Mouse (Mus musculus): ENCODE data around the gene Thsd7b. TPM values are rescaled to one million over a fixed set of nuclear protein-coding genes. Genes with fewer than 3 reads are reported as not detected.

Gene Thsd7b
- polyA plus RNA-seq, 1 experiment from 2014 or later = 0.45 TPM

GRCm38 (mm10) chr1:129543169-129543568, 270.1 kb downstream of the Thsd7b start:
- H3K36me3 ChIP-seq (ENCODE audit: control insufficient read depth, insufficient read depth, low read length) = no peaks in the 10 kb centered on the region
- 78% methylated on average over 3 of the region's 3 CpGs for WGBS

GRCm38 (mm10) chr1:129558054-129558453, 285.0 kb downstream of the Thsd7b start:
- Histone ChIP-seq H3K9ac (ENCODE audit: low read depth, low read length) (no peak overlapping the region), H3K27ac (ENCODE audit: low read length) (no peak overlapping the region), H3K27me3 (replicated peaks; ENCODE audit: control insufficient read depth, insufficient read depth, low read length) (no peaks in the 10 kb centered on the region), H3K4me2 (ENCODE audit: low read depth, low read length) (no peak overlapping the region), H3K9me3 (ENCODE audit: control insufficient read depth, low read length) (no peaks in the 10 kb centered on the region), H3K36me3 (ENCODE audit: control insufficient read depth, insufficient read depth, low read length) (no peaks in the 10 kb centered on the region), H3K4me3 (ENCODE audit: low read length) (no peak overlapping the region), H3K4me1 (ENCODE audit: control insufficient read depth, insufficient read depth, low read length) (no peaks in the 10 kb centered on the region)
- 83% methylated on average over 4 of the region's 4 CpGs for WGBS
- no peak for ATAC-seq

More at GRCm38 (mm10) chr1:129543169-129543568, 270.1 kb downstream of the Thsd7b start:
- Histone ChIP-seq H3K9me3 (ENCODE audit: control insufficient read depth, low read length) (no peaks in the 10 kb centered on the region), H3K4me1 (ENCODE audit: control insufficient read depth, insufficient read depth, low read length) (no peaks in the 10 kb centered on the region), H3K27me3 (replicated peaks; ENCODE audit: control insufficient read depth, insufficient read depth, low read length) (no peaks in the 10 kb centered on the region), H3K4me2 (ENCODE audit: low read depth, low read length) (no peak overlapping the region), H3K4me3 (ENCODE audit: low read length) (no peak overlapping the region), H3K9ac (ENCODE audit: low read depth, low read length) (no peak overlapping the region), H3K27ac (ENCODE audit: low read length) (no peak overlapping the region)
- ATAC-seq = no peak

DNA sequence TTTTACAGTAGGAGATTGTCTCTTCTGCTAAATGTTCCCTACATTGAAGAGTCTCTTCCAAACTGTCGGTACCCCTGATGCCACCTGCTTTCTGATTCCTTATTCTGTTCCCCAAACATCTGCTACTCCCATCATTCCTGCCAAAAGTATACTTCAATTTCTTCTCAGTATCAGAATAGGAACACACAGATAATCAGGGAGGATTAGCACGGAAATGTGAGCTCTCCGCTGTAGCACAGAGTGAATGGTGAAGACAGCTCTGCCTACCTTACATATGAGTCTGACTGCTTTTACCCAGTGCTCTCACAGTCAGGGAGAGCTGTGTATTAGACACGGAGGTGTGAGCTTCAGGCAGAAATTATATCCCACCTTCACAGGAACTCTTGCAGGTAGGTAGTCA, 286.0 kb downstream of the Thsd7b start:
- no peaks in the 10 kb centered on the region for H3K9me3 ChIP-seq (ENCODE audit: control insufficient read depth, low read length)
- ATAC-seq = no peak
- H3K36me3 ChIP-seq (ENCODE audit: control insufficient read depth, insufficient read depth, low read length) = no peaks in the 10 kb centered on the region
- H3K9ac ChIP-seq (ENCODE audit: low read depth, low read length) = no peak overlapping the region
- 90% methylated on average over 4 of the region's 4 CpGs for WGBS
- no peak overlapping the region for H3K27ac ChIP-seq (ENCODE audit: low read length)
- H3K4me3 ChIP-seq (ENCODE audit: low read length) = no peak overlapping the region
- H3K4me1 ChIP-seq (ENCODE audit: control insufficient read depth, insufficient read depth, low read length) = no peaks in the 10 kb centered on the region
- H3K27me3 ChIP-seq (replicated peaks; ENCODE audit: control insufficient read depth, insufficient read depth, low read length) = no peaks in the 10 kb centered on the region
- no peak overlapping the region for H3K4me2 ChIP-seq (ENCODE audit: low read depth, low read length)

- no peaks in the 10 kb centered on the region for H3K9me3 ChIP-seq (ENCODE audit: control insufficient read depth, low read length)
- no peaks in the 10 kb centered on the region for H3K4me1 ChIP-seq (ENCODE audit: control insufficient read depth, insufficient read depth, low read length)
- no peak overlapping the region for H3K4me3 ChIP-seq (ENCODE audit: low read length)
- no peak overlapping the region for H3K27ac ChIP-seq (ENCODE audit: low read length)
- H3K4me2 ChIP-seq (ENCODE audit: low read depth, low read length) = no peak overlapping the region
- H3K36me3 ChIP-seq (ENCODE audit: control insufficient read depth, insufficient read depth, low read length) = no peaks in the 10 kb centered on the region
- H3K27me3 ChIP-seq (replicated peaks; ENCODE audit: control insufficient read depth, insufficient read depth, low read length) = no peaks in the 10 kb centered on the region
- no peak for ATAC-seq
- H3K9ac ChIP-seq (ENCODE audit: low read depth, low read length) = no peak overlapping the region
- WGBS = 57% methylated on average over 3 of the region's 3 CpGs
Observed at GRCm38 (mm10) chr1:129559812-129560211, 286.7 kb downstream of the Thsd7b start.

DNA sequence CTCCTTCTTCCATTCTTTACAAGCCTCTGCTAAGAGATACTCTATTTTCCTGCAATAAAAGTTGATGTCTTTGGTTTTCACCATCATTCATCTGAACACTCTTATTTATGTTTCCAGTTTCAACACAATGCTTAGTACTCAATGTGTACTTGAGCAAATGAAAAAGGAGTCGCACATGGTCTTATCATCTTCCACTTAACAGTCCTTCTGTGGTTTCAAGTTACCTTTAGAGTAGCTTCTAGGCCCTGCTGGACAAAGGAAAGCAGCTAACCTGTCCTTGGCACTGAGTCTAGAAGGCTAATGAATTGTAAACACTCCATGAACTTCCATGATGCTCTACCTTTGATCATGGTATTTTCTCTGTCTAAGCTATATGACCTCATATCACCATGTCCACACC, 289.6 kb downstream of the Thsd7b start:
- 75% methylated on average over 1 of the region's 1 CpGs for WGBS
- ATAC-seq = no peak
- H3K36me3 ChIP-seq (ENCODE audit: control insufficient read depth, insufficient read depth, low read length) = no peaks in the 10 kb centered on the region

GRCm38 (mm10) chr1:129570522-129570921, 297.4 kb downstream of the Thsd7b start:
- Histone ChIP-seq H3K4me2 (ENCODE audit: low read depth, low read length) (no peak overlapping the region), H3K4me1 (ENCODE audit: control insufficient read depth, insufficient read depth, low read length) (no peaks in the 10 kb centered on the region), H3K27me3 (replicated peaks; ENCODE audit: control insufficient read depth, insufficient read depth, low read length) (no peaks in the 10 kb centered on the region), H3K4me3 (ENCODE audit: low read length) (no peak overlapping the region), H3K9ac (ENCODE audit: low read depth, low read length) (no peak overlapping the region), H3K36me3 (ENCODE audit: control insufficient read depth, insufficient read depth, low read length) (no peaks in the 10 kb centered on the region), H3K9me3 (ENCODE audit: control insufficient read depth, low read length) (no peaks in the 10 kb centered on the region), H3K27ac (ENCODE audit: low read length) (no peak overlapping the region)
- no peak for ATAC-seq
- 65% methylated on average over 3 of the region's 3 CpGs for WGBS

More for the DNA sequence above, 289.6 kb downstream of the Thsd7b start:
- Histone ChIP-seq H3K4me1 (ENCODE audit: control insufficient read depth, insufficient read depth, low read length) (no peaks in the 10 kb centered on the region), H3K27ac (ENCODE audit: low read length) (no peak overlapping the region), H3K27me3 (replicated peaks; ENCODE audit: control insufficient read depth, insufficient read depth, low read length) (no peaks in the 10 kb centered on the region), H3K9ac (ENCODE audit: low read depth, low read length) (no peak overlapping the region), H3K9me3 (ENCODE audit: control insufficient read depth, low read length) (no peaks in the 10 kb centered on the region), H3K4me2 (ENCODE audit: low read depth, low read length) (no peak overlapping the region), H3K4me3 (ENCODE audit: low read length) (no peak overlapping the region)

GRCm38 (mm10) chr1:129579955-129580354, 306.9 kb downstream of the Thsd7b start:
- Histone ChIP-seq H3K4me3 (ENCODE audit: low read length) (no peak overlapping the region), H3K27ac (ENCODE audit: low read length) (no peak overlapping the region), H3K27me3 (replicated peaks; ENCODE audit: control insufficient read depth, insufficient read depth, low read length) (no peaks in the 10 kb centered on the region), H3K4me1 (ENCODE audit: control insufficient read depth, insufficient read depth, low read length) (no peaks in the 10 kb centered on the region), H3K36me3 (ENCODE audit: control insufficient read depth, insufficient read depth, low read length) (no peaks in the 10 kb centered on the region), H3K9me3 (ENCODE audit: control insufficient read depth, low read length) (no peaks in the 10 kb centered on the region), H3K9ac (ENCODE audit: low read depth, low read length) (no peak overlapping the region), H3K4me2 (ENCODE audit: low read depth, low read length) (no peak overlapping the region)
- no peak for ATAC-seq
- WGBS = 70% methylated on average over 4 of the region's 4 CpGs

- H3K27me3 ChIP-seq (replicated peaks; ENCODE audit: control insufficient read depth, insufficient read depth, low read length) = no peaks in the 10 kb centered on the region
- no peak overlapping the region for H3K9ac ChIP-seq (ENCODE audit: low read depth, low read length)
- no peak overlapping the region for H3K4me2 ChIP-seq (ENCODE audit: low read depth, low read length)
- H3K27ac ChIP-seq (ENCODE audit: low read length) = no peak overlapping the region
- no peak for ATAC-seq
- H3K4me3 ChIP-seq (ENCODE audit: low read length) = no peak overlapping the region
- H3K9me3 ChIP-seq (ENCODE audit: control insufficient read depth, low read length) = no peaks in the 10 kb centered on the region
- H3K4me1 ChIP-seq (ENCODE audit: control insufficient read depth, insufficient read depth, low read length) = no peaks in the 10 kb centered on the region
- WGBS = 43% methylated on average over 6 of the region's 6 CpGs
- no peaks in the 10 kb centered on the region for H3K36me3 ChIP-seq (ENCODE audit: control insufficient read depth, insufficient read depth, low read length)
Observed at GRCm38 (mm10) chr1:129586635-129587034, 313.5 kb downstream of the Thsd7b start.

GRCm38 (mm10) chr1:129589366-129590002, 316.4 kb downstream of the Thsd7b start:
- no peak for ATAC-seq
- Histone ChIP-seq H3K9ac (ENCODE audit: low read depth, low read length) (no peak overlapping the region), H3K4me3 (ENCODE audit: low read length) (no peak overlapping the region), H3K27ac (ENCODE audit: low read length) (no peak overlapping the region), H3K27me3 (replicated peaks; ENCODE audit: control insufficient read depth, insufficient read depth, low read length) (no peaks in the 10 kb centered on the region), H3K9me3 (ENCODE audit: control insufficient read depth, low read length) (no peaks in the 10 kb centered on the region), H3K4me1 (ENCODE audit: control insufficient read depth, insufficient read depth, low read length) (no peaks in the 10 kb centered on the region), H3K4me2 (ENCODE audit: low read depth, low read length) (no peak overlapping the region), H3K36me3 (ENCODE audit: control insufficient read depth, insufficient read depth, low read length) (no peaks in the 10 kb centered on the region)
- WGBS = 69% methylated on average over 3 of the region's 3 CpGs

DNA sequence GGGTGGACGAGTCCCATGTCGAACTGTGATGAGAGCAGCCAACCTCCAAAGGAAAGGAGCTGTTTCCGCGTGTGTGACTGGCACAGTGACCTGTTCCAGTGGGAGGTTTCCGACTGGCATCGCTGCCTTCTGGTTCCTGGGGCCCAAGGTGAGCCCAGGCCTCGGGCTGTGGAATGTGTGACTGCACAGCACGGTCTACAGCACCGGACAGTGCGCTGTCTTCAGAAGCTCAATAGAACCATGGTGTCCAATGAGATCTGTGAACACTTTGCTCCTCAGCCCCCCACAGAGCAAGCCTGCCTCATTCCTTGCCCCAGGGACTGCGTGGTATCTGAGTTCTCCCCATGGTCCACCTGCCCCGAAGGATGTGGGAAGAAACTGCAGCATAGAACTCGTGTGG, 322.3 kb downstream of the Thsd7b start:
- Histone ChIP-seq H3K27me3 (replicated peaks; ENCODE audit: control insufficient read depth, insufficient read depth, low read length) (no peaks in the 10 kb centered on the region), H3K4me1 (ENCODE audit: control insufficient read depth, insufficient read depth, low read length) (no peaks in the 10 kb centered on the region), H3K27ac (ENCODE audit: low read length) (no peak overlapping the region), H3K36me3 (ENCODE audit: control insufficient read depth, insufficient read depth, low read length) (no peaks in the 10 kb centered on the region), H3K9me3 (ENCODE audit: control insufficient read depth, low read length) (no peaks in the 10 kb centered on the region), H3K4me2 (ENCODE audit: low read depth, low read length) (no peak overlapping the region), H3K4me3 (ENCODE audit: low read length) (no peak overlapping the region), H3K9ac (ENCODE audit: low read depth, low read length) (no peak overlapping the region)
- no peak for ATAC-seq
- WGBS = 86% methylated on average over 13 of the region's 13 CpGs
